Mouse (Mus musculus) skeletal muscle tissue, adult 2 months (tissue): ENCODE results near the gene Nbea.
A peak's percentile ranks its signal among the peaks of the same experiment; 100 is the strongest.

Experiments used
- DNase-seq: peaks from one replicate; pipeline ENCODE4 v3.0.0-alpha.2; 2012; ENCODE audit warnings: low read depth, low spot score

Gene Nbea

DNA sequence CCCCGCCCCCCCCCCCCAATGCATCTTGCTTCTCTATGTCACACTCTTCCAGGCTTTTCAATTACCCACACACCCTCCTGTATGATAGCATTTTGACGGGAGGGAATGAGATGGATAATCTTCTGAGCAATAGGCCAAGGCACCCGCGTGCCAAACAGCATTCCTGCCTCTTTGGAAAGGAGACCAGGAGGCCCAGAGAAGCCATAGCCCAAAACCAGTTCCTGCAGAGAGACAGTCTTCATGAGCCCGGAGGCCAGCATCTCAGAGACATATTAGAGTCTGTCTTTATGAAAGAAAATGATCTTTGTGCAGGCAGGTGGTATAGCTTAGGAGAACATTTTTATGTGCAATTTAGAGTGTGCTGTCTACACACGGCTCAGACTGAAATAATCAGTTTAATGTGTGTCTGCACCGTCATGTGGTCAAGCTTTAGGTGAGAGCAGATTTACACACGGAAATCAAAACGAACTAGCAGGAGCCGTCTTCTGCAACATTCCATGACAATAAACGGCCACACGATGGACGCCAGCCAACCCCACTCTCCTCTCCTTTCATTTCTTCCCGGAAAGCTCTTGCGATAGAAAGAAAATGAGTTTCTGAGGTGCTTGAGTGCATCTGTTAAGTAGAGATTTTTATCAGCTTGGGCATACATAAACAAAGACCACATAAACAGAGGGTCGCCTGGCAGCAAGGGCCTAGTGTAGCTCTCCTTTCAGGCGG is 584.0 kb downstream of the Nbea start:
- no peak for DNase-seq

DNA sequence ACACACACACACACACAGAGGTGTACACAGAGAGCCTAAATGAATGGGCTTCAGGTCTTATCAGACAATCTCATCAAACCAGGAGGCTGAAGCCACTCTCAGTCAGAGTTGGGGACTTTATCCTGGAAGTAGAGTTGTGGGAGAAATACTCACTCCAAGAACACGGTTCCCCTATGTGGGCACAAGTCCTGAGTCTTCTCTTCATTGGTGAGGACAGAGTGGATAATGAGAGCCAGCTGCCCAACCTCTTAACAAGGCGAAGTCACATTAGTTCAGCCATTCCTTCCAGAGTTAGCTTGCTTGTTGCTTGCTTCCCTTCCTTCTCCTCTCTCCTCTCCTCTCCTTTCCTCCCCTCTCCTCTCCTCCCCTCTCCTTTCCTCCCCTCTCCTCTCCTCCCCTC is 584.8 kb downstream of the Nbea start:
- no peak for DNase-seq

DNA sequence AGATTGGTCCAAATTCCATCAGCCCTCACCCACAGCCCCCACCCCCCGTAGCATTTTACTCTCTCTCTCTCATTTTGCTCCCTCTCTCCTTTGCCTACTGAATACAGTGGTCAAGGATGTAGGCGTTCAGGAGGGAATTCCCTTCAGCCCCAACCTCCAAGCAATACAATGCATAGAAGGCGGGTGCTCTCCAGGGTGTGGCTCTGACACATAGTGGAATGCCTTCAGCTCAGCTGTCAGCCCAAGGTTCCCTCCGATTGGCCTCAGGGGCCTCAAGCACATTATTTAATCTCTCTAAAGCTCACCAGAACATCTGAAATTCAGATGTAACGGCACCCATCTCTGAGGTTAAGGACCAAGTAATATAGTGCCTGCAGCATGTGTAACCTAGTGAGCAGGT is 590.2 kb downstream of the Nbea start:
- DNase-seq, result no peak

DNA sequence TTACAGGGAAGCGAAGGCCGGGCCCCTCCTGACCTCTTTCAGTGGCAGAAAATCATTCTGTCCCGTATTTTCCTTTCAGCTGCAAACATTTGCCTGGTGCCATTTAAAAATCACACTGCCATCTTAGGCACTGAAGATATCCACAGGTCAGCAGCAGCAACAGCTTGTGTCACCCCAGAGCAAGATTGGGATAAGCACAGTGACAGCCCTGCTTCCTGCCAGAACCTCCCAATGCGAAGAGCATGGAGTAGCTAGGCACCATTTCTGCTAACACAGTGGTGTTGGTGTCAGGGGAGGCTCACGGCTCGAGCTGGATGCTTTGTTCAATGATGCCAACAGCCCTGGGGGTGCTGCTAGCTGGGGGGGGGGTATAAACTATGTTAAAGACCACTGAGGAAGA is 592.8 kb downstream of the Nbea start:
- DNase-seq, result no peak

DNA sequence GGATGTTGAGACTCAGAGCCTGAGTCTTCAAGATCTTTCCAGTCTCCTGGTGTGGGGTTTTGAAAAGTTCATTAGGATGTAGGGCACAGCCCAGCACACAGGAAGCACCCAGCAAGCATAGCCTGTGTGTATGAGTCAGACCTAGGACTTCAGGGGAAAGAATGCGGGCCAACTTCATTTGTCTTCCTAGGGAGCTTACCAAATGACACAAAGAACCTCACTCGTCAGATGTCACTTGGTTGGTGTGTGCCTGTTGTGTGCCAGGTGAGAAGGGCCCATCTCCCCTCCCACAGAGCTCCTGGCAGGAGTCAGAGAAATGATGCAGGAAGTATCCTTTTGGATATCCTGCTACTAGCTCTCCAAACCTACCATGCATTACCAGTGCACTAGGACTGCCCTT is 593.2 kb downstream of the Nbea start:
- DNase-seq, result no peak

GRCm38 (mm10) chr3:55589402-55589944 is 594.0 kb downstream of the Nbea start:
- DNase-seq, result no peak

DNA sequence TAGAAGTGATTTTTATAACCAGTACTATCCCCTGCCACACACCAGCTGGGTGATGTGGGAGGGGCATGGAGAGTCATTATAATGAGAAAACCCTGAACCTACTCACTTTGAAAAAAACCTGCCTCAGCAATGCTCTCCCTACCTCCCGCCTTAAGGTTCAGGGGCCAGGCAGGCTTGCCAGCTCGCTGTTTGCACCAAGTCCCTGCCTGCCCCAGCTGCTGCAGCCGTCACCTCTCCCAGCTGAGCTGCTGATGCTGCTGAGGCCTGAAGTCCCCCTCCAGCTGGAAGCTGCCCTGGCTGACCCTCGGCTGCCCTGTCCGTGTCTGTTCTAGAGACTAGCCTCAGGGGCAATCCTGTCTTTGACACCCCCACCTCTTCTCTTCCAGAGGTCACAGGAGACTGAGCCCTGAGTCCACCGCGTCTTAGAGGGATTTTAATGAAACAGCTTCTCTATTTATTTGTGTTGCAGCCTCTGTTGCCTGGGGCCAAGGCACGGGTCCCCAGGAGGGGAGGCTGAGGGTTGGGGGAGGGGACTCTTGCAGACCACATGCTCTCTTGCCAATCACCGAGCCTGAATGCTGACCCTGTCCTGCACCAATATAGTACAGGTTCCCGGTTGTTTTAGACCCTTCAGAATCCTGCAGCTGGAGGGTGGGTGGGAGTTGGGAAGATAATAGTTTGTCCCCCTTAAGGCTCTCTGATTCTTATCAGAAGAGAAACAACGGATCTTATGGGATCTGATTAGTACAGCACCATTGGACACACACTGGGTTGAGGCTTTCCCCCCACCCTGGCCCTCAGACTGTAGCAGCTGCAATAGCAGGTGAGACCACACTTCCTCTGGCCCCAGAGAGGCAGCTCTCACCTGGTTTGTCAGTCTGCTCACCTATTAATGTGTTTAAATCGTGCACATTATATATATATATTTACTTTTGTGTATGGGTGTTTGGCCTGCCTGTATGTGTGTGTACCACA is 595.2 kb downstream of the Nbea start:
- DNase-seq, result peak; percentile 51

DNA sequence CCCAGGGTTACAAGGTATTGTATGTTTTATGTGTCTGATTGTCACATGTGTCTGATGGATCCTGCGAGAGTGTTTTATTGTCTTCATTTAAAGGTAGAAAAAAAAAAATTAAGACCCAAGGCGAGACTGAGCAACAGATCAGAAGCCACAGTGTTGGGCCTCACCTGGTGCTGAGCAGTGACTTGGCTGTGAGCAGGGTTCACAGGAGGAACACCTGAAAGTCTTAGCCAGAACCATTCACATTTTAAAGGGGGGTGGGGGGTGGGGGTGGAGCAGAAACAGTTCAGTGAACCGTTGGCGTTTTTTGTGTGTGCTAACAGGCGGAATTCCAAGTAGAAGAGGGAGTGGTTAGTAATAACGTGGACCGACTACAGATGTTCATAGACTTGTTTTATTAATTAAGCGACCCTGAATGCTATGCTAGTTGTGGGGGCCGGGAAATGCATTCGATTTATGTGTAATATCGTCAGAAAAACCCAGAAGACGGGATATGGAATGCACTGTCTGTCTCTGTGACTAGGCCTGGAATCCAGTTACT is 596.0 kb downstream of the Nbea start:
- DNase-seq, result no peak
